Mouse (Mus musculus) stomach, embryonic 14.5 days (tissue): Measurements from ENCODE around the gene Ubr2. TPM values are rescaled to one million over a fixed set of nuclear protein-coding genes. Genes with fewer than 3 reads are reported as not detected.

Source experiments
- ATAC-seq: fragments of 200-750 bp; cut with Nextera tagmentation; 2 replicates; pipeline ENCODE4 v1.8.0; 2017; ENCODE audit warnings: low read depth, moderate TSS enrichment; ENCODE audit not compliant: insufficient number of reproducible peaks, insufficient read depth, low FRiP score
- H3K27ac ChIP-seq: fragments of 300-500 bp; sonication (generic); 2 replicates; pipeline ENCODE4 v1.5.1; 2014; ENCODE audit warnings: mild to moderate bottlenecking, low read length, moderate library complexity, mixed read lengths
- H3K27me3 ChIP-seq: fragments of 300-500 bp; sonication (generic); 2 replicates; pipeline ENCODE4 v1.6.1; 2014; ENCODE audit warnings: low read length, control low read depth, mixed read lengths; ENCODE audit not compliant: control insufficient read depth, insufficient read depth
- H3K36me3 ChIP-seq: fragments of 300-500 bp; sonication (generic); 2 replicates; pipeline ENCODE4 v1.6.1; 2014; ENCODE audit warnings: mild to moderate bottlenecking, control low read depth, low read length, moderate library complexity, mixed read lengths; ENCODE audit not compliant: control insufficient read depth, insufficient read depth
- H3K4me1 ChIP-seq: fragments of 300-500 bp; sonication (generic); 2 replicates; pipeline ENCODE4 v1.6.1; 2014; ENCODE audit warnings: low read length, control low read depth, mixed read lengths; ENCODE audit not compliant: control insufficient read depth, insufficient read depth
- H3K4me2 ChIP-seq: fragments of 300-500 bp; sonication (generic); replicated peaks from 2 replicates; pipeline ENCODE4 v1.6.1; 2014; ENCODE audit warnings: low read depth, low read length, control low read depth
- H3K4me3 ChIP-seq: fragments of 300-500 bp; sonication (generic); 2 replicates; pipeline ENCODE4 v1.5.1; 2014; ENCODE audit warnings: low read depth, low read length, control low read depth
- H3K9ac ChIP-seq: fragments of 300-500 bp; sonication (generic); replicated peaks from 2 replicates; pipeline ENCODE4 v1.6.1; 2014; ENCODE audit warnings: low read depth, mild to moderate bottlenecking, control low read depth, low read length, moderate library complexity, mixed read lengths
- H3K9me3 ChIP-seq: fragments of 300-500 bp; sonication (generic); 2 replicates; pipeline ENCODE4 v1.6.1; 2016; ENCODE audit warnings: low read depth, low read length, control low read depth; ENCODE audit not compliant: control insufficient read depth
- WGBS: fragments of 180-500 bp; shearing (Covaris S2); extraction: QIAGEN DNeasy Blood & Tissue Kit; methylation state at CpG from one replicate; pipeline ENCODE4 v1.1.7; 2014; 5-methylcytosine and 5-hydroxymethylcytosine counted together
- polyA plus RNA-seq: library from polyadenylated mRNA; unstranded; fragments of >200 nt; fragmentation: Nextera tagmentation; extraction: Ambion mirVana; gene quantifications from 2 replicates; pipeline ENCODE4 v1.2.1, GENCODE M21; 2014

Gene Ubr2
- polyA plus RNA-seq, 1 experiment from 2014 or later, result 23.3 TPM

DNA sequence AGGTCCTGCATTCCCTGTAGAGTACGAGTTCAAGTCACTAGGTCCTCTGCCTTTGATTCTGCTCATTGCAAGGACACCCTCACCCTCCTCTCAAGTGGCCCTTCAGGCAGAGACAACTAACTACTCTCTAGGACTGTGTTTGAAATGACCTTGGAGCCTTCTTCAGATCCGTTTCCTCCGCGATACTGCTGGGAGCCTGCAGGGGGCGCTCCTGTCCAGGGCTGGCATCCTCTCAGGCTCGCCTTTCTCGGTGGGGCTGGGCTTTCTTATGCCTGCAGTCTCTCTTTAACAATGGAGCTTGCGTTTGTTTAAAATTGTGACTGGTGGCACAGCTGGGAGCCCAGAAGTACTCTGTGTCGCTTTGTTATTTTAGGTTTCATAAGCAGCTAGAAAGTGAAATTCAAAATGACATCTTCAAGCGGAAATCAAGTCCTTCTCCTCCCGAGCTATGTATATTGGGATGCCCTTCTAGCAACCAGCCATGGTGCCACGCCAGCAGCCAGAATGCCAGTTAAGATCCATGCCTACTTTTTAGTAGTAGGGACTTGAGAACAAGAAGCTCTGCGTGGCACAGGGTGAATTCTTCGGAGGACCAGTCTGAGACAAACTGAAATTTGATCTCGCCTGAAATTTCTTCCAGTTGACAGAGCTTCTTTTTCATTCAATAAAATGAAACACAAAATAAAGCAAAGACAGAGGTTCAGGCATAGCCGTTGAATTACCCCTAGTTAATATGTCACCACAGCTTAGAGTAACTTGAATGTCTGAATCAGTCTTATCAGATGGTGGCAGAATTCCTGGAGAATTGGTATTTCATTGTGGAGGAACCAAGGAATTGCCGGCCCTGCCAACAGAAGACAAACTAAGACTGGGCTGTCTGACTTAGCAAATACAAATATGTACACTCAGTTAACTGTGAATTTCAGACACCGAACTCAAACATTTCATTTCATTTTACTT, 28.8 kb upstream of the Ubr2 start:
- Histone ChIP-seq H3K9ac (no peak overlapping the region), H3K36me3 (no peaks in the 10 kb centered on the region), H3K27ac (no peak overlapping the region), H3K4me2 (peak overlapping the region; percentile 35), H3K9me3 (no peaks in the 10 kb centered on the region), H3K27me3 (no peaks in the 10 kb centered on the region), H3K4me1 (peaks cover 7% of the 10 kb centered on the region; the same call in 1 of the 2 replicates), H3K4me3 (peak overlapping the region; percentile 6; the same call in 1 of the 2 replicates)
- WGBS, result 19% methylated on average over 18 of the region's 18 CpGs
- ATAC-seq, result peak; percentile 63; the same call in 1 of the 2 replicates

DNA sequence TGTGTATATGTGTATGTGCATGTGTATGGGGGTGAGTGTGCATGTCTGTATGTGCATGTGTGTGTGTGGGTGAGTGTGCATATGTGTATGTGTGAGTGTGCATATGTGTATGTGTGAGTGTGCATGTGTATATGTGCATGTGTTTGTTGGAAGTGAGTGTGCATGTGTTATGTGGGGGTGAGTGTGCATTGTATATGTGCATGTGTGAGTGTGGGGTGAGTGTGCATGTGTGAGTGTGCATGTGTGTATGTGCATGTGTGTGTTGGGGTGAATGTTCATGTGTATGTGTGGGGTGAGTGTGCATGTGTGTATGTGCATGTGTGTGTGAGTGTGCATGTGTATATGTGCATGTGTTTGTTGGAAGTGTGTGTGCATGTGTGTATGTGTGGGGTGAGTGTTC, 24.2 kb upstream of the Ubr2 start:
- H3K9me3 ChIP-seq, result no peaks in the 10 kb centered on the region
- no peak for ATAC-seq
- no peak overlapping the region for H3K27ac ChIP-seq
- H3K36me3 ChIP-seq, result no peaks in the 10 kb centered on the region
- H3K4me1 ChIP-seq, result peaks cover 4% of the 10 kb centered on the region; the same call in 1 of the 2 replicates
- no peak overlapping the region for H3K9ac ChIP-seq
- H3K4me2 ChIP-seq, result no peak overlapping the region
- no peak overlapping the region for H3K4me3 ChIP-seq
- no peaks in the 10 kb centered on the region for H3K27me3 ChIP-seq

DNA sequence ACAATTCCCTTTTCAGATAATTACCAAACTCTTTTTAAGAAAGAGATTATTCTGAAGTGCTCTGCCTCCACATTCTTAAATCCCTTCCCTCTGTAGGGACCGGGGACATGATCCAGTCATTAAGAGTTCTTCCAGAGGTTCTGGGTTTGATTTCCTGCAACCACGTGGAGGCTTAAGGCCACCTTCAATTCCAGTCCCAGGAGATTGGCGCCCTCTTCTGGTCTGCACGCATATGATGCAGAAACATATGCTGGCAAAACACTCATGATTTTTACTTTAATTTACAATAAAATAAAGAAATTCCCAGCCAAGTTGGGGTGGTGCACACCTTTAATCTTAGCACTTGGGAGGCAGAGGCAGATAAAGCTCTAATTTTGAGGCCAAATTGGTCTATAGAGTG, 23.3 kb upstream of the Ubr2 start:
- Histone ChIP-seq H3K4me3 (no peak overlapping the region), H3K4me2 (no peak overlapping the region), H3K36me3 (no peaks in the 10 kb centered on the region), H3K27me3 (no peaks in the 10 kb centered on the region), H3K9me3 (no peaks in the 10 kb centered on the region), H3K27ac (no peak overlapping the region), H3K9ac (no peak overlapping the region), H3K4me1 (no peaks in the 10 kb centered on the region)
- no peak for ATAC-seq
- 2% methylated on average over 4 of the region's 4 CpGs for WGBS

DNA sequence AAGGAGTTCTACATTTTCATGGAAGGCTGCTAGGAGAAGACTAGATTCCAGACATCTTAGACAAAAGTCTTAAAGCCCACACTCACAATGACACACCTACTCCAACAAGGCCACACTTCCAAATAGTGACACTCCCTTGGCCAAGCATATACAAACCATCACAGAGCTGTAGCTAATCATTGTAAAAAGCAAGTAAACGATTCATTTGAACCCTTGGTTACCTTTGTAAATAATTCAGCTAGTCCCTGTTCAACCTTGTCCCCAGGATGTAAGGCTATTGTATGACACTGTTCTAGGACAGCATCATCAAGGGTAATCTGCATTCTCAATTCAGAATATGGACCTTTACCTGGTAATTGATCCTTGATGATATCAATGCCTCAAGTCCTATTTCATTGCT, 14.4 kb upstream of the Ubr2 start:
- no peak overlapping the region for H3K27ac ChIP-seq
- no peaks in the 10 kb centered on the region for H3K4me1 ChIP-seq
- no peaks in the 10 kb centered on the region for H3K27me3 ChIP-seq
- no peak overlapping the region for H3K4me2 ChIP-seq
- H3K9ac ChIP-seq, result no peak overlapping the region
- H3K4me3 ChIP-seq, result no peak overlapping the region
- no peaks in the 10 kb centered on the region for H3K36me3 ChIP-seq
- no peaks in the 10 kb centered on the region for H3K9me3 ChIP-seq
- no peak for ATAC-seq
- WGBS, result 68% methylated on average over 1 of the region's 1 CpGs

DNA sequence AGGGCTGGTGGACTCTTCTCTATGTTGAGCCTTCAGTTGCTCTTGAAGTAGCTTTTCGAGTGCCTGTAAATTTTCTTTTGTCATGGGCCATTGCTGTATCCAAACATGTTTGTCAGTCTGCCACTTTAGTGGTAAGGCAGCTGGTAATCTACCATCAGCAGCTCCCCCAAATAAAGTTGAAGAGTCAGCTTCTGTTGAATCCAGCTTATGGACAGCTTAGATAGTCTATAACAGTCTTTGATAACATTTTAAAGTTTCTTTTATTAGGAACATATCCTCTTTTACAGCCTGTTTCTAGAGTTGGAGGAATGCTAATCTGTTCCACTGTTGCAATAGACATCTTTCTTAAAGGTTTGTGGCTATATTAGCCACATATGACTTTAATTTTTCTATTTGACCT, 13.0 kb upstream of the Ubr2 start:
- no peak overlapping the region for H3K4me3 ChIP-seq
- H3K9ac ChIP-seq, result no peak overlapping the region
- no peak for ATAC-seq
- no peak overlapping the region for H3K27ac ChIP-seq
- no peaks in the 10 kb centered on the region for H3K4me1 ChIP-seq
- no peaks in the 10 kb centered on the region for H3K27me3 ChIP-seq
- no peaks in the 10 kb centered on the region for H3K9me3 ChIP-seq
- no peaks in the 10 kb centered on the region for H3K36me3 ChIP-seq
- H3K4me2 ChIP-seq, result no peak overlapping the region
- 78% methylated on average over 1 of the region's 1 CpGs for WGBS

DNA sequence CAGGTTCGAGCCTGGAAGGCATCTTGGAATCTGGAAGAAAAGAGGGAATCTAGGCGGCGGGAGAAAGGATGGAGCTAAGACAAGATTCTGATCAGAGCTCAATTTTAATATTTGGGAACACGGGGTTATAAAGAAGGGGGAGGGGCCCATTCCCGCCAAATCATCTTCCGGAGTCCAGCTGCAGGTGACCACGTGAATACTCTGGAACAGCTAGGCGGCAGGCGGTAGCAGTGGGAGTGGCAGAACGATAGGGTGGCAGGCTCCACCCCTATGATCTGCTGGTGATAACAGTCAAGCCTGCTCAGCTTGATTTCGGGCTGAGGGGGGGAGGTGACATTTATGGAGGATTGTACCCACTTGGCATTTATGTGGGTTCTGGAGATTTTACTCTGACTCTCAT, 2.5 kb upstream of the Ubr2 start:
- ATAC-seq, result no peak
- Histone ChIP-seq H3K4me2 (no peak overlapping the region), H3K36me3 (no peaks in the 10 kb centered on the region; the same call in 1 of the 2 replicates), H3K9me3 (no peaks in the 10 kb centered on the region), H3K9ac (no peak overlapping the region), H3K27ac (no peak overlapping the region), H3K27me3 (no peaks in the 10 kb centered on the region), H3K4me3 (no peak overlapping the region), H3K4me1 (peaks cover 8% of the 10 kb centered on the region)
- WGBS, result 44% methylated on average over 11 of the region's 11 CpGs

DNA sequence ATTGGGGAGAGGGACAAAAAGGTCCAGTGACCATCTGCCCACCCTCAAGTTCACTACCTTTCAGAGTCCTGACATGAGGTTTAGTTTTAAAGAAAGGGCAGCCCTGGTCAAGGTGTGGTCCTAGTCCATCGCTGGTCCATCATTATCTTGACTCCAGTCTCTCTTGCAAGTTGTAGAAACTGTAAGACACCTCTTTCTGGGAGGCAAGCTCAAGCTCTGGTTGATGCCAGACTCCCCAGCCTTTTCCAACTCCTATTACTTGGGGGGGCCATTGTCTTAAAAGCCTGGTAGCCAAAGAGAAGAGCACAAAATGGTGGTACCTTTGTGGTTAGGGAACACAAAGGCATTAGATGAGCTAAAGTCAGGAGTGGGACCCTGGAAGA, 1.3 kb upstream of the Ubr2 start:
- H3K4me3 ChIP-seq, result no peak overlapping the region
- H3K9me3 ChIP-seq, result no peaks in the 10 kb centered on the region
- WGBS, result 90% methylated on average over 1 of the region's 1 CpGs
- peaks cover 8% of the 10 kb centered on the region for H3K4me1 ChIP-seq
- peaks cover 3% of the 10 kb centered on the region; the same call in 1 of the 2 replicates for H3K36me3 ChIP-seq
- H3K27me3 ChIP-seq, result no peaks in the 10 kb centered on the region
- H3K9ac ChIP-seq, result no peak overlapping the region
- H3K4me2 ChIP-seq, result no peak overlapping the region
- no peak for ATAC-seq
- no peak overlapping the region for H3K27ac ChIP-seq

DNA sequence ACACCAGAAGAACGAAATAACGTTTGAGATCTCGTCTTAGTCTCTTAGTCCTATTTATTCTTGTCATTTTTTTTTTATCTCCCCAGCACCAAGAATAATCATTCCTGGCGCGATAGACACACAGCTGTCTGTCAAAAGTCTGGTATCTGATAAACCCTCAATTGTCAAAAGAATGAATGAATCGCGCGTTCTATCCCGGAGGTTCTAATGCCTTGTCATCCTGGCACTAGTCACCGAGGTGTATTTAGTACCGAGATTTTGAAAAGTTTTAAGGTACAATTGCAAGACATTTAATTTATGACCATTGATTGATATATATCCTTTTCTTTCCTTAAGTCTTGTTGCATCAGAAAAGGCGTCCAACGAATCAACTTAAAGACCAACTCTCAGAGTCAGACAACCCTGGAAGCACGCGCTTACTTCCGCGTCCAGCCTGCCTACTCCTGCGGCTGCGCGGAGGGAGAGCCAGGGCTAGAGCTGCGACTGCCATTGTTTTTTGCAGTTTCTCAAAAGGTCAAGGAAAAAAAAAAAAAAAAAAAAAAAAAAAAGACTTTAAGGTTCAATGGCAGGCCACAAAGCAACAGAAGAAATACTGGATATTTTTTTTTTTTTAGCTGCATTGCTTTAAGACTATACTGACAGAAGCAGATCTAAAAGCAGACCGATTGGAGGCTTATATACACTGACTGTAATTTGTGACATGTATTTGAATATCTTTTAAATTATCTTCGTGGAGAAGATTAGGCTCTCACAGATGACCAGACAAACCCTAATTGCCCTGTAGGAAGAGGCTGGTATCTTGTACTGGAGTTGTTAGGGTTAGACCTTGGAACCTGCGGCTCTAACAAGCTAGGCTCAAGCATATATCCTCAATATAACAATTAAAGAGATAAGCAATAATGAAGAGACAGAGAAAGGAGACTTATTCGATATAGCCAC, 635 bp upstream of the Ubr2 start:
- Histone ChIP-seq H3K27me3 (no peaks in the 10 kb centered on the region), H3K9me3 (no peaks in the 10 kb centered on the region), H3K36me3 (peaks cover 7% of the 10 kb centered on the region; the same call in 1 of the 2 replicates), H3K4me3 (peak overlapping the region; percentile 92), H3K4me1 (peaks cover 11% of the 10 kb centered on the region), H3K4me2 (peak overlapping the region; percentile 68), H3K9ac (no peak overlapping the region), H3K27ac (peak overlapping the region; percentile 48; the same call in 1 of the 2 replicates)
- ATAC-seq, result peak; percentile 68; the same call in 1 of the 2 replicates
- 12% methylated on average over 25 of the region's 25 CpGs for WGBS
